Mouse (Mus musculus) adrenal gland, adult 2 months (tissue): ENCODE data around the gene Actl10. TPM values are rescaled to one million over a fixed set of nuclear protein-coding genes. Genes with fewer than 3 reads are reported as not detected.
A peak's percentile ranks its signal among the peaks of the same experiment; 100 is the strongest.

Source experiments
- DNase-seq: peaks from one replicate; pipeline ENCODE4 v3.0.0; 2021
- long read RNA-seq: library from polyadenylated mRNA; stranded (forward); transcript quantifications from one replicate; pipeline ENCODE4 v2.0.0, GENCODE M21; 2021
- polyA plus RNA-seq: library from polyadenylated mRNA; depleted of rRNA; stranded (reverse); fragments of >200 nt; gene quantifications from 2 replicates; pipeline ENCODE4 v1.2.3, GENCODE M21; 2012; rRNA removed
- total RNA-seq, 2 experiments: library from RNA; stranded (reverse); gene quantifications; 2 replicates each; pipeline ENCODE4 v1.2.3; 2021

The Actl10 gene
- total RNA-seq (not detected), polyA plus RNA-seq (not detected in 2 replicates)
- long read RNA-seq, result 0 reads

- DNase-seq, result no peak
Observed at GRCm38 (mm10) chr2:154551476-154551875, at the start of gene Actl10. TSS of gene Actl10 (plus strand) at chr2:154551776.

GRCm38 (mm10) chr2:154507076-154507475 is 44.5 kb upstream of the Actl10 start:
- no peak for DNase-seq

GRCm38 (mm10) chr2:154507566-154508283 is 43.9 kb upstream of the Actl10 start:
- peak; percentile 55 for DNase-seq

GRCm38 (mm10) chr2:154508450-154508849 is 43.1 kb upstream of the Actl10 start:
- no peak for DNase-seq

GRCm38 (mm10) chr2:154510141-154510540 is 41.4 kb upstream of the Actl10 start:
- peak; percentile 70 for DNase-seq

- DNase-seq, result no peak
Observed at GRCm38 (mm10) chr2:154516944-154517343, 34.6 kb upstream of the Actl10 start.

GRCm38 (mm10) chr2:154517424-154517823 is 34.2 kb upstream of the Actl10 start:
- DNase-seq, result no peak

GRCm38 (mm10) chr2:154521449-154521848 is 30.1 kb upstream of the Actl10 start:
- DNase-seq, result no peak

GRCm38 (mm10) chr2:154522334-154522733 is 29.2 kb upstream of the Actl10 start:
- DNase-seq, result no peak

- DNase-seq, result no peak
Observed at GRCm38 (mm10) chr2:154525285-154525684, 26.3 kb upstream of the Actl10 start.

GRCm38 (mm10) chr2:154526531-154526930 is 25.0 kb upstream of the Actl10 start:
- no peak for DNase-seq

- DNase-seq, result no peak
Observed at GRCm38 (mm10) chr2:154532888-154533287, 18.7 kb upstream of the Actl10 start.

- DNase-seq, result no peak
Observed at GRCm38 (mm10) chr2:154534704-154535270, 16.8 kb upstream of the Actl10 start.

GRCm38 (mm10) chr2:154538310-154538709 is 13.3 kb upstream of the Actl10 start:
- no peak for DNase-seq

- DNase-seq, result no peak
Observed at GRCm38 (mm10) chr2:154538710-154539109, 12.9 kb upstream of the Actl10 start.

- DNase-seq, result peak; percentile 31
Observed at GRCm38 (mm10) chr2:154539720-154540119, 11.9 kb upstream of the Actl10 start.

- no peak for DNase-seq
Observed at GRCm38 (mm10) chr2:154541630-154542029, 9.9 kb upstream of the Actl10 start.

GRCm38 (mm10) chr2:154543567-154544347 is 7.8 kb upstream of the Actl10 start:
- peak; percentile 57 for DNase-seq

GRCm38 (mm10) chr2:154546711-154547110 is 4.9 kb upstream of the Actl10 start, which contains the start of gene 1700003F12Rik:
TSS of gene 1700003F12Rik (plus strand) at chr2:154547085.
- no peak for DNase-seq

GRCm38 (mm10) chr2:154548688-154549087 is 2.9 kb upstream of the Actl10 start:
- DNase-seq, result peak; percentile 31

GRCm38 (mm10) chr2:154549127-154549885 is 2.3 kb upstream of the Actl10 start:
- peak; percentile 83 for DNase-seq

GRCm38 (mm10) chr2:154549886-154550189 is 1.7 kb upstream of the Actl10 start:
- DNase-seq, result no peak
